Mouse (Mus musculus) ES-Bruce4 (cell line): ENCODE measurements around the gene Gnas. TPM values are rescaled to one million over a fixed set of nuclear protein-coding genes. Genes with fewer than 3 reads are reported as not detected.

ENCODE experiments used
- H3K27ac ChIP-seq: 2 replicates; pipeline ENCODE4 v1.5.1; 2012; ENCODE audit warnings: low read length, inconsistent platforms; ENCODE audit not compliant: insufficient read depth
- H3K27me3 ChIP-seq: 2 replicates; pipeline ENCODE4 v1.6.1; 2012; ENCODE audit warnings: mild to moderate bottlenecking, low read length, inconsistent platforms; ENCODE audit not compliant: control insufficient read depth, poor library complexity, insufficient read depth, severe bottlenecking
- H3K36me3 ChIP-seq: 2 replicates; pipeline ENCODE4 v1.6.1; 2012; ENCODE audit warnings: inconsistent platforms, mild to moderate bottlenecking, low read length, moderate library complexity; ENCODE audit not compliant: control insufficient read depth, poor library complexity, insufficient read depth, severe bottlenecking
- H3K4me1 ChIP-seq: one replicate; pipeline ENCODE4 v1.8.1; 2011; ENCODE audit warnings: low read length; ENCODE audit not compliant: control insufficient read depth, insufficient read depth
- H3K4me3 ChIP-seq: 2 replicates; pipeline ENCODE4 v1.5.1; 2011; ENCODE audit warnings: low read depth, mild to moderate bottlenecking, low read length
- H3K9ac ChIP-seq: 2 replicates; pipeline ENCODE4 v1.6.1; 2012; ENCODE audit warnings: low read depth, mild to moderate bottlenecking, inconsistent platforms; ENCODE audit not compliant: poor library complexity, severe bottlenecking
- H3K9me3 ChIP-seq: replicated peaks from 2 replicates; pipeline ENCODE4 v1.6.1; 2012; ENCODE audit warnings: mild to moderate bottlenecking, low read length, inconsistent platforms; ENCODE audit not compliant: control insufficient read depth, poor library complexity, insufficient read depth, severe bottlenecking
- CTCF ChIP-seq: IDR thresholded peaks from one replicate; pipeline ENCODE4 v1.8.1; 2011; ENCODE audit warnings: low read depth, low read length
- EP300 ChIP-seq: IDR thresholded peaks from 2 replicates; pipeline ENCODE4 v1.6.1; 2011; ENCODE audit warnings: low read depth, low read length; ENCODE audit not compliant: insufficient read depth
- POLR2A ChIP-seq: IDR thresholded peaks from one replicate; pipeline ENCODE4 v1.8.1; 2011; ENCODE audit warnings: low read length; ENCODE audit not compliant: insufficient read depth
- polyA plus RNA-seq: library from polyadenylated mRNA; stranded (reverse); fragments of >200 nt; gene quantifications from 2 replicates; pipeline ENCODE4 v1.2.4, GENCODE M21; 2011; ENCODE audit warnings: low read depth; ENCODE audit not compliant: missing spikeins, insufficient read depth, insufficient read length

The Gnas gene
- polyA plus RNA-seq, 1 experiment, result 394 TPM

DNA sequence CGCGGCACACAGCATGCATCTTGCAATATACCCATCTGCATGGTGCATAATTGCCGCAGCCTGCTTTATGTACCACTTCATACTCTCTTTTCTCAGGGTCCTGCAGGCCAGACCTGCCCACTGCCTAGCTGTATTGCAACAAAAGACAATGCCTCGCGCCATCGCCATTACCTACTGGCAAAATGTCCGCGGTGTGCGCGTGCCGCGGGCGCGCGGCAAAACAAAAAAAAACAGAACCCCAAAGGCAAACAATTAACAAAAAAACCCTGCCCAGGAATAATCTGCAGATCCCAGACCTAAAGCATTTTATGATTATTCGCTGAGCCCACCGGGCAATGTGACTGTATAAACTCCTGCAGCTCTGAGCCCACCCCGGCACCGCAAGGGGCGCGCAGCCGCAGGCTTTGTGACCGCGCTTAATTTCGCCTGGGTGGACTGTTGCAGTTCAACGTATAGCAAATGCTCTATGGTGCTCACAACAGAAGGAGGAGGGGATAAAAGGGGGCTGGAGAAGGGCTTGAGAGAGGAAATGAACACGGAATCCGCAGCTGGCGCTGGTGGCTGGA, 11.9 kb downstream of the Gnas start:
- peaks cover 24% of the 10 kb centered on the region for H3K9me3 ChIP-seq
- peak overlapping the region; percentile 60 for H3K4me3 ChIP-seq
- TF ChIP-seq POLR2A, result no peak
- TF ChIP-seq CTCF, result no peak
- no peak for TF ChIP-seq EP300
- peak overlapping the region; percentile 9 for H3K9ac ChIP-seq
- H3K4me1 ChIP-seq, result no peaks in the 10 kb centered on the region
- peak overlapping the region; percentile 9; the same call in 1 of the 2 replicates for H3K27ac ChIP-seq
- 0 out of 2 replicates have a peak, but pooled peaks cover 2% of the 10 kb centered on the region for H3K27me3 ChIP-seq
- H3K36me3 ChIP-seq, result peaks cover 6% of the 10 kb centered on the region

DNA sequence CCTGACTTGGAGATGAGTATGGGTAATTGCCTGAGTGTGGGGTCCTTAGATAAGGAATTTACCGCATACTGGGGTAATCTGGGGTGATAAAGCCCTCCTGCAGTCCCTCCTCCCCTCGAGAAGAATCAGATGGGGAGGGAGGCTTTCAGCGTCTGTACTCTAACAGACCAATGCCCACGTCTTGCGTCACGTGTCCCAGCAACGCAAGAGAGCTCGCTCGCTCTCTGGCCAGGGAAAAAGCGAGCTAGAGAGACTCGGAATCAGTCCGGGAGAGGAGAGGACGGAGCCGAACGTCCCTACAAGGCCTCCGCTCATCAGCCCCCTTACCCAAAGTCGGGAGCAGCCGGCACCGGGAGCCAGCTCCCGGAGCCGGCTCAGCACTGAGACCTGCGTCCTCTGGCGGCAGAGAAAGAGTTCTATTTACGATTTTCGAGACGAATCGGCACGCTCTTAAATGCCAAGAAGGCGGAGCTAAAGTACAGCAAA, 13.0 kb downstream of the Gnas start:
- H3K4me3 ChIP-seq, result peak overlapping the region; percentile 39
- no peak overlapping the region for H3K27ac ChIP-seq
- TF ChIP-seq EP300, result no peak
- peak; percentile 27 for TF ChIP-seq CTCF
- TF ChIP-seq POLR2A, result no peak
- H3K9ac ChIP-seq, result no peak overlapping the region
- peaks cover 24% of the 10 kb centered on the region for H3K9me3 ChIP-seq
- H3K4me1 ChIP-seq, result no peaks in the 10 kb centered on the region
- H3K27me3 ChIP-seq, result 0 out of 2 replicates have a peak, but pooled peaks cover 2% of the 10 kb centered on the region
- H3K36me3 ChIP-seq, result peaks cover 2% of the 10 kb centered on the region; the same call in 1 of the 2 replicates

DNA sequence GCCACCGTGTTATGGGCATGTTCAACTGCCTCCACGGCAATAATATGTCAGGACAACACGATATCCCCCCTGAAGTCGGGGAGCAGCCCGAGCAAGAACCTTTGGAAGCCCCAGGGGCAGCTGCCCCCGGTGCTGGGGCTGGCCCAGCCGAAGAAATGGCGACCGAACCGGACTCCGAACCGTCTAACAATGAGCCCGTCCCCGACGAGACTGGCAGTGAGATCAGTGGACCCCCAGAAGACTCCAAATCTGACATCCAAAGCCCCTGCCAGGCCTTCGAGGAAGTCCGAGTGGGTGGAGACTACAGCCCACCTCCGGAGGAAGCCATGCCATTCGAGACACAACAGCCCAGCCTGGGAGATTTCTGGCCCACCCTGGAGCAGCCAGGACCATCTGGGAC, 13.7 kb downstream of the Gnas start:
- Histone ChIP-seq H3K9ac (no peak overlapping the region), H3K36me3 (peaks cover 2% of the 10 kb centered on the region; the same call in 1 of the 2 replicates), H3K27ac (no peak overlapping the region), H3K4me3 (no peak overlapping the region), H3K9me3 (peaks cover 24% of the 10 kb centered on the region), H3K4me1 (no peaks in the 10 kb centered on the region), H3K27me3 (0 out of 2 replicates have a peak, but pooled peaks cover 2% of the 10 kb centered on the region)
- no peak for TF ChIP-seq EP300
- TF ChIP-seq POLR2A, result no peak
- TF ChIP-seq CTCF, result no peak

DNA sequence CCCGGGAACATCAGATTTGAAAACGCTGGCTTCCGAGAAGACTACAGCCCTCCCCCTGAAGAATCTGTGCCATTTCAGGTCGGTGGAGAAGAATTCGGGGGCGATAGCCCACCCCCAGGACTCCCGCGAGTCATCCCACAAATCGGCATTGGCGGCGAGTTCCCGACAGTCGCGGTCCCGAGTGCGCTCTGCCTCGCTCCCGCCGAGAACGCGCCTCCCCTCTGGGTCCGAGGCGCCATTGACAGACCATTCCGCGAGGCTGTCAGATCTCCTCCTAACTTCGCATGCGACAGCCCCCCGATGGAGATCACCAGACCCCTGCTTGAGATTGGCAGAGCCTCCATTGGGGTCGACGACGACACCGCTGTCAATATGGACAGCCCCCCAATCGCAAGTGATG, 14.4 kb downstream of the Gnas start:
- 0 out of 2 replicates have a peak, but pooled peaks cover 2% of the 10 kb centered on the region for H3K27me3 ChIP-seq
- H3K9me3 ChIP-seq, result peaks cover 24% of the 10 kb centered on the region
- no peak overlapping the region for H3K27ac ChIP-seq
- H3K4me1 ChIP-seq, result no peaks in the 10 kb centered on the region
- no peak overlapping the region for H3K9ac ChIP-seq
- no peaks in the 10 kb centered on the region for H3K36me3 ChIP-seq
- H3K4me3 ChIP-seq, result no peak overlapping the region
- TF ChIP-seq CTCF (no peak), POLR2A (no peak), EP300 (no peak)

DNA sequence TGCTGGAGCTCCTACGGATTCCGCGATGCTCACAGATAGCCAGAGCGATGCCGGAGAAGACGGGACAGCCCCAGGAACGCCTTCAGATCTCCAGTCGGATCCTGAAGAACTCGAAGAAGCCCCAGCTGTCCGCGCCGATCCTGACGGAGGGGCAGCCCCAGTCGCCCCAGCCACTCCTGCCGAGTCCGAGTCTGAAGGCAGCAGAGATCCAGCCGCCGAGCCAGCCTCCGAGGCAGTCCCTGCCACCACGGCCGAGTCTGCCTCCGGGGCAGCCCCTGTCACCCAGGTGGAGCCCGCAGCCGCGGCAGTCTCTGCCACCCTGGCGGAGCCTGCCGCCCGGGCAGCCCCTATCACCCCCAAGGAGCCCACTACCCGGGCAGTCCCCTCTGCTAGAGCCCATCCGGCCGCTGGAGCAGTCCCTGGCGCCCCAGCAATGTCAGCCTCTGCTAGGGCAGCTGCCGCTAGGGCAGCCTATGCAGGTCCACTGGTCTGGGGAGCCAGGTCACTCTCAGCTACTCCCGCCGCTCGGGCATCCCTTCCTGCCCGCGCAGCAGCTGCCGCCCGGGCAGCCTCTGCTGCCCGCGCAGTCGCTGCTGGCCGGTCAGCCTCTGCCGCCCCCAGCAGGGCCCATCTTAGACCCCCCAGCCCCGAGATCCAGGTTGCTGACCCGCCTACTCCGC, 15.1 kb downstream of the Gnas start:
- Histone ChIP-seq H3K36me3 (no peaks in the 10 kb centered on the region), H3K9ac (no peak overlapping the region), H3K27me3 (0 out of 2 replicates have a peak, but pooled peaks cover 2% of the 10 kb centered on the region), H3K9me3 (peaks cover 22% of the 10 kb centered on the region), H3K4me3 (peak overlapping the region; percentile 4), H3K27ac (no peak overlapping the region), H3K4me1 (no peaks in the 10 kb centered on the region)
- TF ChIP-seq CTCF, result no peak
- TF ChIP-seq POLR2A, result no peak
- TF ChIP-seq EP300, result no peak

DNA sequence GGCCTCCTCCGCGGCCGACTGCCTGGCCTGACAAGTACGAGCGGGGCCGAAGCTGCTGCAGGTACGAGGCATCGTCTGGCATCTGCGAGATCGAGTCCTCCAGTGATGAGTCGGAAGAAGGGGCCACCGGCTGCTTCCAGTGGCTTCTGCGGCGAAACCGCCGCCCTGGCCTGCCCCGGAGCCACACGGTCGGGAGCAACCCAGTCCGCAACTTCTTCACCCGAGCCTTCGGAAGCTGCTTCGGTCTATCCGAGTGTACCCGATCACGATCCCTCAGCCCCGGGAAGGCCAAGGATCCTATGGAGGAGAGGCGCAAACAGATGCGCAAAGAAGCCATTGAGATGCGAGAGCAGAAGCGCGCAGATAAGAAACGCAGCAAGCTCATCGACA, 15.6 kb downstream of the Gnas start:
- no peaks in the 10 kb centered on the region for H3K4me1 ChIP-seq
- H3K9ac ChIP-seq, result no peak overlapping the region
- TF ChIP-seq EP300 (no peak), CTCF (no peak), POLR2A (no peak)
- H3K27ac ChIP-seq, result no peak overlapping the region
- peaks cover 20% of the 10 kb centered on the region for H3K9me3 ChIP-seq
- no peaks in the 10 kb centered on the region for H3K36me3 ChIP-seq
- H3K4me3 ChIP-seq, result peak overlapping the region; percentile 4
- H3K27me3 ChIP-seq, result 0 out of 2 replicates have a peak, but pooled peaks cover 2% of the 10 kb centered on the region
